Mouse (Mus musculus): ENCODE data around the gene Snx5.

The Snx5 gene

DNA sequence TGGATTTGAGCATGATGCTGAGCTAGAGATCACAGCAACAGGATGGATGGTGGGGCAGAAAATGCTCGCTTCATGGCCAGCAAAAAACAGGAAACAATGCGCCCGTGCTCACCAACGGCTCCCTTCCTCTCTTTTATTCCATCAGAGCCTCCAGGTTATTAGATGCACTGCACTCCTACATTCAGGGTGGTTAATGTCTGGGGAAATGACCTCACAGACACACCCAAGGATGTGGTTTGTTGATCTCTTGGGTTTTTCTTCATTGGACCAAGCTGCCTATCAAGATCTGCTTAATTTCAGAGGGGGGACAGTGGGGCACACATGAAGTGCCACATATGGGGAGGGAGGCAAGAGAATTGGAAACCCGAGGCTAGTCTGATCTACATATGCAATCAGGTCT lies 39.6 kb downstream of the Snx5 start:
- DNase-seq (ENCODE audit: extremely low read depth, insufficient read length, low spot score), result no peak

DNA sequence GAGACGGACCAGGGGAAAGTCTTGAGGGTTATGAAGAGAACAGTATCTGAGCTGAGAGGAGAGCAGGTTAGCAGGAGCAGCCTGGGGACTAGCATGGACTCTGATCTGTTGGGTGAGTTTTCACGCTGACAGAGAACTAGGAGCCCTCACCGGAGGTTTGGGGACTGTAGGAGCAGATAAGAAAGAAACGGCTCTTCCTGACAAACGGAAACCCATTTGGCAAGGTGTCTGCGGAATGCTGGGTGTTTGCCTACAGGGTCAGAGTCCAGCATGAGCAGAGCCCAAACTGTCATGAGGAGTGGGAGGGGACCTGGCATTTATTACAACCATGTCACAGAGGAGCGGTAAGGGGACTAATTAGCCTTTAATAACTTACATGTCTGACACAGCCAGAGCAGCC lies 40.2 kb downstream of the Snx5 start:
- no peak for DNase-seq (ENCODE audit: extremely low read depth, insufficient read length, low spot score)

GRCm38 (mm10) chr2:144229647-144230046 lies 41.1 kb downstream of the Snx5 start:
- no peak for DNase-seq (ENCODE audit: extremely low read depth, insufficient read length, low spot score)

DNA sequence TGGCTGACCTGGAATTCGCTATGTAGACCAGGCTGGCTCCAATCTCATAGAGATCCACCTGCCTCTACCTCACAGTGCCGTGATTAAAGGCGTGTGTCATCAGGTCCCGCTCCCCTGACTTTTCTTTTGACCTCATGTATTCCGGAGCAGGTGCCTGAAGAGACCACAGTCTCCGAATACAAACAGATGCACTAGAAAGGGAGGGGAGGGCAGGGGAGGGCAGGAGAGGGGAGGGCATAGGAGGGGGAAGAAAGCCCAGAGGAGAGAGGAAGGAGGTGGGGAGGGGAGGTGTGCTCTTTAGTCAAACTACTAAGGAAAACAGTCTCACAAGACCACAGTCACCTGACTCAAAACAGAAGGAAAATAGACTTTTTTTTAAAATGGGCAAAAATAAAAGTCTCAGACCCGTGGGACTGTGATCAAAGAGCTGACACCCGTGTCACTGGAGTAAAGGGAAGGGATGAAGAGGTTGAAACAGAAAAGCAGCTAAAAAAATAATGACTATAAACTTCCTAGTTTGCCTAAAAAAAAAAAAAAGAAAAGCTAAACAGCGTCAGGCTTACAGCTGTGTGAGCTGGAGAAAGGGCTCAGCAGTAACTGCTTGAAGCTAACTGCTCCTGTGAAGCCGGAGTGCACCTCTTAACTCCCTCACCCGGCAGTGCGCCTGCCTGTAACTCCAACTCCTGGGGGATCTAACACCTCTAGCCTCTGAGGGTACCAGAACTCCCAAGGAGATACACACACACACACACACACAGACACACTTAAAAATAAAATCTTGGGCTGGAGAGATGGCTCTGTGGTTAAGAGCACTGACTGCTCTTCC lies 42.0 kb downstream of the Snx5 start:
- DNase-seq (ENCODE audit: extremely low read depth, insufficient read length, low spot score), result no peak

DNA sequence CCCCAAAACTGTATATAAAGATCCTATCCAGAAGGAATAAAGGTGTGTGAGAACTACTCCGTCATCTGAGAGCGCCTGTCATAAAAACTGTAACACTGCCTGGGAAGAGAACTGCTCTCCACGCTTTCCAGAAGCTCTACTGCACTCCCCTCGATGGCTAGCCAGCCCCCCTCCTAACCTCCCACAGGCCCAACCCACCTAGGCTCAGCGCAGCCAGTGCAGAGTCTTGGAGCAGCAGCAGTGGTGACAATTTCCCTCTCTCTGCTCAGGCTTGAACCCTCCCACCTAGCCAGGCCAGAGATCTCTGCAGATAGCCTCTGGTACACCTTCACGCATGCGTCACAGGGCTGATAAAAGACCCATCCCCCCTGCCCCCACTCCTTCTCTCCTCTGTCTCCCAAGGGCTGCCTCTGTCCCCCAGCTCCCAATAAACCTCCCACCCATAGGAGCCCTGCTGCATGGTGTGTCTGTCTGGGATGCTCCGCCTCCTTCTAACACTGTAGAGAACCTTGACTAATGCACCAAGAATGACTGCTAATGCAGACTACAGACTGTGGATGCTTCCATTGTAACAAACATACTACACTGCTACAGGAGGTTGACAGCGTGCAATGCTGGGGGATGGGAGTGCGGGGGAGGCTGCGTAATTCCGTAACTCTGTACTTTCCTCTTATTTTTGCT lies 43.7 kb downstream of the Snx5 start:
- no peak for DNase-seq (ENCODE audit: extremely low read depth, insufficient read length, low spot score)

DNA sequence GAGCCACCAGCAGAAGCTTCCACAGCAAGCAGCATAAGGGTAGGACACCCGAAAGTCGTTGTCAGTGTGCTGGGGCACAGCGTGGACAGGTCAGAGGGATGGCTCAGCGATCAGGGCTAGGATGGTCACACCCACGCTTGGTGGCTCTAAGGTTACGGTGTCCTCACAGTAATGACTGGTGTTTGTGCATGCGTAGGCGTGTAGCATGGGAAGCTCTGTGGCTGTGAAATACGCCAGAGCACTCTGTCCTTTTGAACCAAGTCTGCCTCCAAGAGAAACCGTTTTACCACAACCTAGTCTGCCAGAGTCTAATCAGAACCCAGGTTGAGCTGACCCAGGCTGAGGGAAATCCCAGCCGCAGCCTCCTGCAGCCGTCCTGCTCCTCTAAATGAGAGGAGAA lies 46.4 kb downstream of the Snx5 start:
- no peak for DNase-seq (ENCODE audit: extremely low read depth, insufficient read length, low spot score)

DNA sequence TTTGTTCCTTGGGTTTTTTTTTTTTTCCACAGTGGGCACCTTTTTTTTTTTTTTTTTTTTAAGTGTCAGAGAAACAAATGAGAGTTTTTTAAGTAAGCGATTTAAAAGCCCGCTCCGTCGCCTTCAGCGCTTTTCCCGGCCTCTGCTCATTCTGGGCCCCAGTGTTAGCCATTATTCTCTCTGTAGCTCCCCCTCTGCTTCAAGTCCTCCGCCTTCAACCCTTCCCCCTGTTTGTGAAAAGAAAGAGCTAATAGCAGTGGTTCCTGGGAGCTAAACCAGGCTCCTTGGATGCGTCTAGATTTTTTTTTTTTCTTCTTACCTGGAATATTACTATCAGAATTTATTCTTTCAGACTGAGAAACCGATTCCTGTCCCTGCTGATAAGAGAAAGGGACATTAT lies 55.1 kb downstream of the Snx5 start:
- no peak for DNase-seq (ENCODE audit: extremely low read depth, insufficient read length, low spot score)

DNA sequence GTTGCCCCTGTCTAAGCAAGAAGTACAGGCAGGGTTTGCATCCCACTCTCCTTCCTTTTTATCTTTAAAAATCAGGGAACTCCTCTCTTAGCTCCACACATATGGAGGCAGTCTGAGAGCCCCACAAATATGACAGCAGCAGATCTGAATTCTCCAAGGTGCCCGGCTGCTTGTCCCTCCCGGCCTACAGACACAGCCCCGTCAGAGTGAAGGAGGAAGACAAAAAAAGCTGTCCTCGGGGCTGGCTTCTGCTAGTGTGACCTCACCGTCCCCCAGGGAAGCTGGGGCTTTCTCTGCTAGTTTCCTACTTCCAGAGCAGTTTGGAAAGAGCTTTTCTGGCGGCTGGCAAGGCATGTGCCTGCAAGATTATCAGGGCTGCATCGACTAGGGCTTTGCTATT lies 55.5 kb downstream of the Snx5 start:
- no peak for DNase-seq (ENCODE audit: extremely low read depth, insufficient read length, low spot score)

- DNase-seq (ENCODE audit: extremely low read depth, insufficient read length, low spot score), result no peak
Measured at GRCm38 (mm10) chr2:144214508-144215185, 56.1 kb downstream of the Snx5 start.

- no peak for DNase-seq (ENCODE audit: extremely low read depth, insufficient read length, low spot score)
Measured at GRCm38 (mm10) chr2:144213803-144214202, 56.9 kb downstream of the Snx5 start.

DNA sequence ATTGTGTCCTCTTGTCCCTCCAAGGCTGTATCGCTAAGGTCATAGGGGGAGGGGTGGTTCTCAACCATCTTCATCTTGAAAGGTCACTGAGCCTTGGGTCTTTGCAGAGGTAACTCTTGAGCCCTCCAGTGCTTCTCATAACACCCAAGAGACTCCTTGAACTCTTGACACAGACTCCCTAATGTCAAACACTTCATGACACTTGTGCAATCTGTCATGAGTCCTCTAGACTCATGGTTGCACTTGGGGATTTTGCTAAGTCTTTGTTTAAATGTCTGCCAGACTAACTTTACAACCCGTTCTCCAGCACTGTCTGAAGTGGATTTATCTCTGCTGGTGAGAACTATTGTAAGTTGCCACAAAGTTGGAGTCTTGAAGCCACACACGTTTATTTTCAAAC lies 61.3 kb downstream of the Snx5 start:
- DNase-seq (ENCODE audit: extremely low read depth, insufficient read length, low spot score), result no peak

DNA sequence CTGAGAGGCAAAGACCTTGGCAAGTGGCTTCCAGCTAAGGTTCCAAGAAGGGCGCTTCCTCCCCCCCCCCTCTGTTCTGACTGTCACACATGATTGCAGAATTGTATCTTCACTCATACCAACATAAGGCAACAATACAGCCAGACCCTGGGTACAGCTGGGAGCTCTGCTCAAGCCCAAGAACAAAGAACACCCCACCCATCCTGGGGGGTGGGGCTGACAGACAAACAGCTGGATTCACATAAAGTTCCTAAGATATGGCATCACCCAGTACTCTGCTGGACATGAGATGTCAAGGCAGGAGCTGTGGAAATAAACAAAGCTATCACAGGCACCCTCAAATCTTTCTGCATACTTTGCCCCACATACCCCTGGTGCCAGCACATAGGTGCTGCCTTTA lies 63.3 kb downstream of the Snx5 start:
- DNase-seq (ENCODE audit: extremely low read depth, insufficient read length, low spot score), result no peak

DNA sequence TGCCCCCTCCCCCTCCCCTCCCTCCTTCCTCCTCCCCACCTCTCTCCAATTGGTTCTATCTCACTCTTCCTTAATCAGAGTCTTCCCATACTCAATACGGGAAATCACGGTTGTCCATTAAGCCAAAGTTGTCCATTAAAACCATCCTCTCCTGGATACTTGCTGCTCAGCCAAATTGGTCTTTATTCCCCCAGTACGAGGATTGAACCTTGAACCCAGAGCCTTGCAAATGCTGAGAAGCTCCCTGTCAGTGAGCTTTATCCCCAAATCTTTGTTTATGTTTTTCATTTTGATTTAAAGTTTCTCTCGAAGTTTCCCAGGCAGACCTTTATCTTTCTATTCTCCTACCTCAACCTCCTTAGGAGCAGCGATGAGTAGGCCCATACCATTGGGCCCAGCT lies 67.7 kb downstream of the Snx5 start:
- no peak for DNase-seq (ENCODE audit: extremely low read depth, insufficient read length, low spot score)

DNA sequence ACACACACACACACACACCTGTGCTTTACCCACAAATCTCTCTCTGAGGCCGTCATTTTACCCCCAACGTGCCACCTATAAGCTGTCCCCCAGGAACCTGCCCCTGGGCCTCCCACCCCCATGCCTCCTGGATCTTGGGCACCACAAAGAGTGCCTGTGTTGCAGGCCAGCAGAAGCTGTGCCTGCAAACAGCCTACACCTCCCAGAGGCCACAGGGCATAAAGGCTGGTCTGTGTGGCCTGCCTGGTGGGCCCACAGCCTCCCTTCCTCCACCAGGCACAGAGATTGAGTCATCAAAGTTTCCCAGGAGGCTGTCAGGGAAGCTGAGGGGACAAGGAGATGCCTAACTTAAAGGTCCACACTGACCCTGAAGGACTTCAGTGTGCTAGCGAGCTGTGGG lies 68.1 kb downstream of the Snx5 start:
- DNase-seq (ENCODE audit: extremely low read depth, insufficient read length, low spot score), result peak; percentile 32

DNA sequence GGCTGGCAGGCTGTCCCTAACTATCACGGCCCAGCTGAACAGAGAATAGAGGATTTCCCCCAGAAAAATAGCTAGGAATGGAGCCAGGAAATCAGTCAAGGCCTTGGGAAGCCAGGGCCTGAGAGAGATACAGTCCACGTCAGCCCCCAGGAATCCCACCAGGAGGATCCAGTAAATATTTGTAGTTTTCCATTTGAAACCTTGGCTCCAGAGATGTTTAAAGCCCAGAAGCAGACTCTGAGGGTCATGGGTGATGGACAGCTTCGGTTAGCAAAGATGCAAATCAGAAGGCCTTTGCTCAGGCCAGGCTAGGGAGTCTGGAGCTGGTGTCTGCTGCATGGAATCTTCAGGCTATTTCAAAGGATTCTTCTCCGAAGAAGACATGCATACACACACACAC lies 68.6 kb downstream of the Snx5 start:
- no peak for DNase-seq (ENCODE audit: extremely low read depth, insufficient read length, low spot score)
